Mouse (Mus musculus) hindbrain, postnatal 0 days (tissue): Measurements from ENCODE around the gene Qars. TPM values are rescaled to one million over a fixed set of nuclear protein-coding genes. Genes with fewer than 3 reads are reported as not detected.
A peak's percentile ranks its signal among the peaks of the same experiment; 100 is the strongest.

Source experiments
- ATAC-seq: fragments of 200-750 bp; cut with Nextera tagmentation; 2 replicates; pipeline ENCODE4 v1.8.0; 2017; ENCODE audit warnings: mild to moderate bottlenecking, moderate TSS enrichment, moderate library complexity
- DNase-seq: peaks from one replicate; pipeline ENCODE4 v3.0.0-alpha.2; 2015; ENCODE audit warnings: low spot score
- H3K27ac ChIP-seq: fragments of 300-500 bp; sonication (generic); 2 replicates; pipeline ENCODE4 v1.5.1; 2014; ENCODE audit warnings: mild to moderate bottlenecking
- H3K27me3 ChIP-seq: fragments of 300-500 bp; sonication (generic); 2 replicates; pipeline ENCODE4 v1.6.1; 2014; ENCODE audit warnings: low read length, mixed read lengths; ENCODE audit not compliant: insufficient read depth
- H3K36me3 ChIP-seq: fragments of 300-500 bp; sonication (generic); 2 replicates; pipeline ENCODE4 v1.6.1; 2014; ENCODE audit warnings: low read length, mixed read lengths; ENCODE audit not compliant: insufficient read depth
- H3K4me1 ChIP-seq: fragments of 300-500 bp; sonication (generic); 2 replicates; pipeline ENCODE4 v1.6.1; 2014; ENCODE audit warnings: antibody characterized with exemption, low read length, mixed read lengths; ENCODE audit not compliant: insufficient read depth
- H3K4me2 ChIP-seq: fragments of 300-500 bp; sonication (generic); 2 replicates; pipeline ENCODE4 v1.6.1; 2014; ENCODE audit warnings: low read depth, mild to moderate bottlenecking, low read length, moderate library complexity, mixed read lengths
- H3K4me3 ChIP-seq: fragments of 300-500 bp; sonication (generic); 2 replicates; pipeline ENCODE4 v1.5.1; 2014; ENCODE audit warnings: low read length
- H3K9ac ChIP-seq: fragments of 300-500 bp; sonication (generic); replicated peaks from 2 replicates; pipeline ENCODE4 v1.6.1; 2014; ENCODE audit warnings: mild to moderate bottlenecking, low read length, moderate library complexity, mixed read lengths
- H3K9me3 ChIP-seq: fragments of 300-500 bp; sonication (generic); 2 replicates; pipeline ENCODE4 v1.6.1; 2016; ENCODE audit warnings: low read length, mixed read lengths
- CTCF ChIP-seq: IDR thresholded peaks from 2 replicates; pipeline ENCODE4 v1.5.1; 2016; ENCODE audit warnings: antibody characterized with exemption, control low read depth, low read depth
- WGBS: fragments of 180-500 bp; shearing (Covaris S2); extraction: QIAGEN DNeasy Blood & Tissue Kit; methylation state at CpG from one replicate; pipeline ENCODE4 v1.1.7; 2014; 5-methylcytosine and 5-hydroxymethylcytosine counted together
- polyA plus RNA-seq: library from polyadenylated mRNA; unstranded; fragments of >200 nt; fragmentation: Nextera tagmentation; extraction: Ambion mirVana; gene quantifications from 2 replicates; pipeline ENCODE4 v1.2.1, GENCODE M21; 2015
- total RNA-seq: library from RNA; depleted of rRNA; stranded (reverse); fragments of >200 nt; gene quantifications from 2 replicates; pipeline ENCODE4 v1.2.3, GENCODE M21; 2014

Gene Qars
- total and polyA plus RNA-seq, 2 experiments from 2014 or later: 58.3 to 153 TPM

DNA sequence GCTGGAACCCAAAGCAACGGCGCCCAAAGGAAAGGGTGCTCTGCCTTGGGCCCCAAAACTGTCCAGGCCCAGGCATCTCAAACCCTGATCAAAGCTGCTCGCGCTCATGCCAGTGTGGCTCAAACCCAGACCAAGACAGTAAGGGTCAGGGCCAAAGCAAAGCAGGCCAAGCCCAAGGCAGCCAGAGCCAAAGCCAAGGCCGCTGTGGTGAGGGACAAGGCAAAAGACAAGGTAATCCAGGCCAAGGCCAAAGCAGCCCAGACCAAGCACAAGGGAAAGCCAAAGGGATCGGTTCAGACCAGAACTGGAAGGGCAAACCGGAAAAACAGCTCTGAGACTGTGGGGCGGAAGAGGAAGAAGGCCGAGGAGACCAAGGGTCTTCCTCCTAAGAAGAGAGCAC, 43.8 kb upstream of the Qars start:
- Histone ChIP-seq H3K27ac (no peak overlapping the region), H3K9me3 (no peaks in the 10 kb centered on the region), H3K4me3 (no peak overlapping the region), H3K4me2 (no peak overlapping the region), H3K36me3 (peaks cover 19% of the 10 kb centered on the region; the same call in 1 of the 2 replicates), H3K4me1 (peaks cover 3% of the 10 kb centered on the region), H3K27me3 (no peaks in the 10 kb centered on the region), H3K9ac (no peak overlapping the region)
- DNase-seq (no peak), ATAC-seq (no peak)
- 97% methylated on average over 9 of the region's 9 CpGs for WGBS
- TF ChIP-seq CTCF: no peak

DNA sequence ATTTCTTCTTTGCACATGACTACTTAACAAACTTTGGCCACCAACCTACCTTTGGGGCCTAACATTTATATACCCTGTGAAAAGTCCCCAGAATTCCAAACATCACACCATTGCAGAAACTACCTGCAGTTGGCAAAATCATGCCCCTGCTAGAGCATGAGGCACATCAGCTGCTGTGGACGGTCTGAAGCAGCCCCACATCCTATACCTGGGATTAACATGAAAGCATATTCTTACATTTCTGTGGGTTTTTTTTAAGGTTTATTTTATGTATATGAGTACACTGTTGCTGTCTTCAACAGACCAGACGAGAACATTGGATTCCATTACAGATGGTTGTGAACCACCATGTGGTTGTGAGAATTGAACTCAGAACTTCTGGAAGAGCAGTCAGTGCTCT, 41.3 kb upstream of the Qars start:
- 90% methylated on average over 2 of the region's 2 CpGs for WGBS
- ATAC-seq: no peak
- no peak overlapping the region for H3K4me2 ChIP-seq
- TF ChIP-seq CTCF: no peak
- no peak overlapping the region for H3K9ac ChIP-seq
- H3K27me3 ChIP-seq: no peaks in the 10 kb centered on the region
- peaks cover 19% of the 10 kb centered on the region; the same call in 1 of the 2 replicates for H3K36me3 ChIP-seq
- H3K27ac ChIP-seq: no peak overlapping the region
- H3K4me3 ChIP-seq: no peak overlapping the region
- H3K4me1 ChIP-seq: peaks cover 2% of the 10 kb centered on the region
- H3K9me3 ChIP-seq: no peaks in the 10 kb centered on the region
- DNase-seq: no peak

DNA sequence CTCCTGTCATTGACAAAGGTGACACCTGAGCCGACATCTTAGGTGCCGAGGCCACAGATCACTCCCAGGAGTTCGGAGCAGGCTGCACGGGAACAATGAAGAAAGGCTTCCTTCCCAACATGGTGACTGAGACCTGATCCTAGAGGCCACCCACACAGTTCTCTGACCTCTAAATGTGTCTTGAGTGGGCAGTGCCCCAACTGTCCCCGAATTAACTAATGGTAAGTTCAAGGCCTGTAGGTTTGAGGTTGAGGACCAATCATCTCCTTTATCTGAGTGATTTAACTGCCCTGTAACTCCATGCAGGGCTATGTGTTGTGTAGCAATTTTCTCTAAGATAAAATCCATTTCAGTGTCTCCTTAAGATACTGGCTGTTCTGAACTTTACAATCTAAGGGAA, 38.1 kb upstream of the Qars start:
- WGBS: 84% methylated on average over 5 of the region's 5 CpGs
- ATAC-seq: no peak

DNA sequence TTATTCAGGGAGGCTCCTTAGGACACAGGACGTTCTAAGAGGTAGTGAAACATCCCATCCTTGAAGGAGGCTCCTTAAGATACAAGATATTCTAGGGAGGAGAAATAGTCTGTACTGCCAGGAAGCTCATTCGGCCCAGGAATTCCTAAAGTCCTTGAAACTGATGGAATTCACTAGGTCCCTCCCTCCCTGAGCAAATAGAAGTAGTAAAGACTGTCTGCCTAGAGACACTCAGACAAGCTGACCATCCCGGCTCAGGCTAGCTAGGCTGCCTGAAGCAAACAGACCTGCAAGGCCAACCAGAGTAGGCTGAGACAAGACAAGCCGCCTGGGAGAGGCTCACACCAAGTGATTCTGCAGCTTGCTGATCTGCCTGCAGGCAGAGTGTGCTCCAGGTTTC, 37.7 kb upstream of the Qars start:
- ATAC-seq (no peak), DNase-seq (no peak)
- no peaks in the 10 kb centered on the region for H3K9me3 ChIP-seq
- 76% methylated on average over 4 of the region's 4 CpGs for WGBS
- no peak overlapping the region for H3K27ac ChIP-seq
- no peaks in the 10 kb centered on the region for H3K27me3 ChIP-seq
- H3K9ac ChIP-seq: no peak overlapping the region
- no peaks in the 10 kb centered on the region for H3K4me1 ChIP-seq
- no peak overlapping the region for H3K4me3 ChIP-seq
- no peak for TF ChIP-seq CTCF
- H3K36me3 ChIP-seq: peaks cover 4% of the 10 kb centered on the region; the same call in 1 of the 2 replicates
- H3K4me2 ChIP-seq: no peak overlapping the region

More for the DNA sequence above, 38.1 kb upstream of the Qars start:
- no peaks in the 10 kb centered on the region for H3K4me1 ChIP-seq
- H3K9me3 ChIP-seq: no peaks in the 10 kb centered on the region
- H3K4me3 ChIP-seq: no peak overlapping the region
- no peak overlapping the region for H3K4me2 ChIP-seq
- H3K27ac ChIP-seq: no peak overlapping the region
- no peak overlapping the region for H3K9ac ChIP-seq
- H3K36me3 ChIP-seq: peaks cover 4% of the 10 kb centered on the region; the same call in 1 of the 2 replicates
- TF ChIP-seq CTCF: no peak
- DNase-seq: no peak
- no peaks in the 10 kb centered on the region for H3K27me3 ChIP-seq

DNA sequence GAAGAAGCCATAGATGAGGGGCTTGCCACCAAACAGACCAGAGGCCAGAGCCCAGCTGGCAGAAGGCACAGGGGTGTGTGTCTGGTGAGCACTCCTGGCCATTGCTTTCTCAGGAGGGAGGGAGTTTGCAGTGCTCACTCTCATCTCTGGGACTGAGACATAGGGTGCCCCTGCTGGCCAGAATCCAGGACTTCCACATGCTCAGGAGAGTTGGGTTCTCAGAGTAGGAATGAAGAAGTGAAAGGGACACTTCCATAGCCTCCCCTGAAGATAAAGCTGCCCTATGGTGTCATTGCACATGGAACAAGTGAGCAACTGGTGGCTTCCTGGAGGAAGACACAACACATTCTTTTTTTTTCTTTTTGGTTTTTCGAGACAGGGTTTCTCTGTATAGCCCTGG, 33.0 kb upstream of the Qars start:
- no peak overlapping the region for H3K4me2 ChIP-seq
- 25% methylated on average over 1 of the region's 1 CpGs for WGBS
- H3K4me1 ChIP-seq: peaks cover 8% of the 10 kb centered on the region
- no peak for TF ChIP-seq CTCF
- H3K9ac ChIP-seq: no peak overlapping the region
- no peak overlapping the region for H3K27ac ChIP-seq
- H3K4me3 ChIP-seq: no peak overlapping the region
- H3K36me3 ChIP-seq: no peaks in the 10 kb centered on the region
- ATAC-seq: no peak
- DNase-seq: no peak
- H3K9me3 ChIP-seq: no peaks in the 10 kb centered on the region
- H3K27me3 ChIP-seq: no peaks in the 10 kb centered on the region

DNA sequence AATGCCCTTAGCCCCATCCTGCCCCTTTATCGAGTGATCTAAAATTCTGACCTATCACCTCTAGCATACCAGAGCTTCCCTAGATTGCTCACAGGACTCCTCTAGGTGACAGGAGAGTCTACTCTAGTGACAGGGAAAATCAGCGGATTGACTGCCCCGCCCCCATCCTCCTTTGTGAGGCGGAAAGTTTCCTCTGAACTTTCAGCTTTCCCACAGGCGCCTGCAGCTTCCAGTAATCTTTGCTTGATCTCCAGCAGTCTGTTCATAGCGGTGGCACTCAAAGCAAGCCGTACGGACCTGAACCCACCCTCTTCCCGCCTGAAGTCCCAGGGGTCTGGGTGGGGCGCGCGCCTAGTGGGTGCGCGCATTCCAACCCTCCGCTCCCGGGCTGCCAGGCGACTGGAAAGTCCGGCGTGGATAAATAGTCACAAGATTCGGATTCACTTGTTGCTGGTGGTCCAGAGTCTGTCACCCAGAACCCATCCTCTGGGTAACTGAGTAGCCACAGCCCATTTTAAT, 28.8 kb upstream of the Qars start:
- Histone ChIP-seq H3K9me3 (no peaks in the 10 kb centered on the region), H3K4me1 (peaks cover 13% of the 10 kb centered on the region), H3K9ac (peak overlapping the region; percentile 48), H3K4me2 (peak overlapping the region; percentile 58), H3K27ac (peak overlapping the region; percentile 60), H3K4me3 (peak overlapping the region; percentile 40), H3K27me3 (no peaks in the 10 kb centered on the region), H3K36me3 (no peaks in the 10 kb centered on the region)
- no peak for TF ChIP-seq CTCF
- under 1% methylated on average over 20 of the region's 20 CpGs for WGBS
- ATAC-seq (peak; percentile 50), DNase-seq (peak; percentile 63)

DNA sequence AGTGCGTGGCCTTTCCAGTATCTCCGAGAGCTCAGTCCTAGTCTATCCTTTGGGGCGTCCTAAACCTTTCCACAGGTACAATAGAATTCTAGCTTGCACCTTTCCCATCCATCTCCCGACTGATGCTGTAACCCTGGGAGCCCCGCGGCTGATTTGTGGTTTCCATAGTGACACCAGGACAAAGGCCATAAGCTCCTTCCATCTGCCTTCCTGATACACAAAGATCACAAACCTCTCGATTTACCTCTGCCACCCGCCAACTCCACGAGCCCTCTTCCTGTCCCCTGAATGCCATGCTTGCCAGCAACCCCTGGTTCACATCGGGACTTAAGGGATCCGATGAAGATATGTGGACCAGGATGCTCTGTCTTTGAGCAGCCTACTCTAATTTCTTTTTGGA, 28.3 kb upstream of the Qars start:
- DNase-seq: no peak
- no peak for TF ChIP-seq CTCF

More for the DNA sequence above, 28.3 kb upstream of the Qars start:
- Histone ChIP-seq H3K4me2 (peak overlapping the region; percentile 58), H3K27me3 (no peaks in the 10 kb centered on the region), H3K27ac (no peak overlapping the region), H3K9ac (0 out of 2 replicates have a peak overlapping the region, but pooled peaks have one; percentile 48), H3K36me3 (no peaks in the 10 kb centered on the region), H3K4me1 (peaks cover 13% of the 10 kb centered on the region), H3K9me3 (no peaks in the 10 kb centered on the region), H3K4me3 (0 out of 2 replicates have a peak overlapping the region, but pooled peaks have one; percentile 40)
- WGBS: 26% methylated on average over 11 of the region's 11 CpGs
- ATAC-seq: no peak
